Mouse (Mus musculus) erythroid progenitor cell, adult 5-6 weeks (primary cell): Measurements from ENCODE around the gene Ssc4d. TPM values are rescaled to one million over a fixed set of nuclear protein-coding genes. Genes with fewer than 3 reads are reported as not detected.

ENCODE experiments used
- ATAC-seq: replicated peaks from 2 replicates; pipeline ENCODE4 v1.8.0; 2016; ENCODE audit warnings: moderate number of reproducible peaks, mild to moderate bottlenecking, moderate TSS enrichment, inconsistent platforms; ENCODE audit not compliant: poor library complexity, low FRiP score, severe bottlenecking
- total RNA-seq, 2 experiments: library from RNA; stranded (forward) in 1 of 2; stranded (reverse) in 1 of 2; fragments of 150-400 nt in 1 of 2; fragments of 186-747, 209-891 nt in 1 of 2; gene quantifications; 2 replicates each; pipeline versions ENCODE4 v1.2.3 to v1.2.4; 2015 to 2017; ENCODE audit warnings: low replicate concordance in 2 of 2

Ssc4d gene
- not detected in 2 replicates for total RNA-seq (2015; ENCODE audit: low replicate concordance)
- not detected in 2 replicates for total RNA-seq (2017; ENCODE audit: low replicate concordance)

DNA sequence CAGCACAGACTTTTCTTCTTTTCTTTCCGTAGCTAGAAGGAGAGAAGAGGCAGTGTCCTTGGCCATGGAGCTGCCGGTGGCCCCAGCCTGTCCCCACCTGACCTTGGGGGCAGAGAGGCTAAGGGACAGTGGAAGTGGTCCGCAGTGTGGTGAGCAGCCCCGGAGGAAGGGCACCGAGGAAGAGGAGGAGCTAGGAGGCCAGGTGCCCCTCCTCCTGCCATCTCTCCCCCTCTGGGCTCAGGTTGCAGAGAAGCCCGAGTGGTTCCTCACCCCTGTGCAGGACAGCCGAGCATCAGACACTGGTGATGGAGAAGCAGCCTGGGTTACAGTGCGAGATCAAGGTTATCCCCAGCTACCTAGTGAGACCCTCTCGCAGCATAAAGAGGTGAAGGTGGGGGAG lies at the start of gene Ssc4d:
Ssc4d (minus strand) TSS at position 167 of the 400 bp plus-strand sequence.
- ATAC-seq = no peak

DNA sequence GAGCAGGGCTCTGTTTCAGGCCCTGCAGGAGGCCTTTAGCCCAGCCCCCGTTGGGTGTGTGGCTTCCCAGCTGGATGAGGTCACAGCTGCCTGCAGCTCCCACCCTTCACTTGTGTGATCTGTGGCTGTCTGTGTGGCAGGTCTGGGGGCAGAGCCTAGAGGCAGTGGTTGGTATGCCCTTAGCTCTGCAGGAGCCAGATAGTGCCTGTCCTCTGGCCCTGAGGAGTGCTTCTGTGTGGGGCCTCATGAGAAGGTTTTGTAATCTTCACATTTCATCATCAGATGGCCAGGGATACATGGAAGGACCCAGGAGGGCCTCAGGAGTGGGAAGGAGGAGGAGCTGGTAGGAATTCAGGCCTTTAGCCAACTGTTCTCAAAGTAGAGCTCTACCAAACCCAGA lies 45.6 kb upstream of the Ssc4d start:
- no peak for ATAC-seq

DNA sequence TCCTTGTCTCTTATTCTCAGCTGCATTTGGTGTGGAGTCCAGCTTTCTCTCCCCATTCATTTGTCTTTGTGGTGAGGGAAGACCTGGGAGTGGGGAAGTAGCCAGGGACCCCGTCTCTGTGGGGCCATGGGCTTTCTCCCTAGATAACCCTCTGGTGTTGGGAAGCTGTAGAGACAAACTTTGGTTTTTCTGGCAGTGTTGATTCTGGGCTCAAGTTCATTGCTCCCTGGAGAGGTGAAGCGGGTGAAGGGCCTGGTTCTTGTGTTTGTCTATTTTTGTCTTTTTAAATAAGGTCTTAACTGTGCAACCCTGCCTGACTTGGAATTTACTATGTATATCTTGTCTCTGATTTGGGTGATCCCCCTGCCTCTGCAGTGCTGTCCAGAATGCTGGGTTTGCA lies 44.4 kb upstream of the Ssc4d start:
- ATAC-seq = no peak

DNA sequence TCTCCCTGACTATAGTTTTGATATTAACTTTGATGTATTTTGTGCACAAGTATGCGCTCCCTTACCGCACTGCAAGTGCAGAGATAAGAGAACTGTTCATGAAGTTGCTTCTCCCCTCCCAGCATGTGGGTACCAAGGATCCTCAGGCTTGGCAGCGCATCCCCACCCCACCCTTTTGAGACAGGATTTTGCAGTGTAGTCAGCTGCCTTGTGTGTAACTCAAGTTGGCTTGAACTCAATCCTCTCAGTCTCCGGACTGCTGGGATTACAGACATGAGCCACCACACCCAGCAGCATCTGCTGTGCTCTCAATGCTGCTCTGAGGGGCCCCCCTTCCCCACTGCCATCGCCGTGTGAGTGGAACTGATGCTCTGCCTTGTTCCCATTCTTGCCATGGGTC lies 42.9 kb upstream of the Ssc4d start:
- ATAC-seq = no peak

DNA sequence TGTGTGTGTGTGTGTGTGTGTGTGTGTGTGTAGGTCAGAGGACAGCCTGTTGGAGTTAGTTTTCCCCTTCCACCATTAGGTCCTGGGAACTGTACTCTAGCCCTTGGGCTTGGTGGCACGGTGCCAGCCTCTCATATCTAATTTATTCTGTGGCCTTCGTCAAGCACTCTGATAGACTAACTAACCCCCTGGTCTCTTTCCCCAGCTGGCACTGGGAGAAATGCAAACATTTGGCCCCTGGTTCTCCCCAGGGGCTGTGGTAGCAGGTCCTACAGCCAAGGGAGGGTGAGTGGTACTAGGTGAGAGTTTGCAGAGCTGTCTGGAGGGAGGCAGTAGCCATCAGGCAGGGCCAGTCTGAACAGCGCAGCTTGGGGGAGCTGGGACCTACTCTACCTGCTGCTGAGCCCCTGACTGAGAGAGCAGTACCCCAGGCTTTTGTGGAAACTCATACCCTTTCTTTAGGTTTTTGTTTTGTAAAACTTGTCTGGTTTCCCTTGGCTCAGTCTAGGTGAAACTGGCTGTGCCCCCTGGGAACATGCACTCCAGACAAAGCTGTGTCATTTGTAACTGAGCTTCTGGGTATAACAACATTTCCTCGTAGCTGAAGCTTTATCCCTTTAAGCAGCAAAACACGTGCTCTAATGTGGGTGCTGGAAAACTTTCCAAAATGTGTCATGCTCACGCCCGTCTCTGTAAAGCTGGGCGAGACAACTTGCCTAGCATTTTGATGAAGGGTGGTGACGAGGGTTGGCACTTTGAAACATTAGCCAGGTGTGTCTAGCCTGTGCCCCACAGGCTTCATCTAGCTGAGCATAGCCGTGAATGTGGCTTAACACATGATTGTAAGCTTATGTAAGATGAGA lies 41.9 kb upstream of the Ssc4d start:
- ATAC-seq = no peak

DNA sequence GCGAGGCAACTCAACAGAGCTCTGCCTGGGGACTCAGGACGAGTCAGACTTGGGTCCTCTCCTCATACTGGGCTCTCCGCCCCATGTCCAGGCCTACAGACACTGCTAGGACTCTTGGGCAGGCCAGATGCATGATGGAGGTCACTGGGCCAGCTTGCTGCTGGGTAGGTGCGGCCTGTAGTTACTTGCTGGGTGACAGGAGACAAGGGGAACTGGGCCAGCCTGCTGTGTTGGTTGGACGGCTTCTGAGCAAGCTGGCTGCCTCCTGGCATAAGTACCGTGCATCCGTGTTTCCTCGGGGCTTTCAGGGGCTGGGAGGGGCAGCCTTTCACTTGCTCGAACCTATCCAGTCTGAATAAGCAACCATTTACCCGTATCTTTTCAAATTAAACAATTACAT lies 41.3 kb upstream of the Ssc4d start:
- ATAC-seq = no peak

DNA sequence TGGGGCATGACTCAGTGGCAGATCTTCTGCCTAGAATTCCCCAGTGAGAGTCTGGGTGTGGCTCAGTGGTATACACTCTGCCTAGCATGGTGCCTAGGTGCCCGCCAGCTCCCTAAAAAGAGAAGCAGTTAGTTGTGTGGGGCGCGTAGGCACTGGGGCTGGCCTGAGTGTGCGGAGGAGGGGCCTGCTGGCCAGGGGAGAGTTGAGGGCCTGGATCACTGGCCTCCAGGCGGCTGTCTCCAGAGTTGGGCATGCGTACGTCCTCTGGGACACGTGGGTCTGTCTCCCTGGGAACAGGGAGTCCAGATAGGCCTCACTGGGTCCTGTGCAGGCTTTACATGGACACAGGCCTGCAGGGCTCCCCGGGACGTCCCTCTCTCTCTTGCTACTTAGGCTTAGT lies 40.5 kb upstream of the Ssc4d start:
- no peak for ATAC-seq

DNA sequence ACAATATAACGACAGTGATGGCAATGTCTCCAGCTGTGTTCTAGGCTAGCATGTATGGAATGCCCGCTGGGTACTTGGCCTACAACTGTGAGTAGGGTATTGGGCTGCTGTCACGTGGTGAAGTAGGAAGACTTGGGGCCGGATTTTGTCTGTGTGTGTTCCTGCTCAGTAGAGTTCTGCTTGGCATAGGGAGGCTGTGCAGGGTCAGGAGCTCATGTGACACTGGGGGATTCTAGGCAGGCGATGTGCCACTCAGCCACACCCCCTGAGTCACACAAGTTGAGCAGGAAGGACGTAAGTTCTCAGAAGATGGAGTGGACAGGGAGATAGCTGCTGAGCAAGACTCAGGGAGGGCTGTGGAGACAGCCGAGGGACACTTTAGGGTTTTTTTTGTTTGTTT lies 33.4 kb upstream of the Ssc4d start:
- no peak for ATAC-seq

DNA sequence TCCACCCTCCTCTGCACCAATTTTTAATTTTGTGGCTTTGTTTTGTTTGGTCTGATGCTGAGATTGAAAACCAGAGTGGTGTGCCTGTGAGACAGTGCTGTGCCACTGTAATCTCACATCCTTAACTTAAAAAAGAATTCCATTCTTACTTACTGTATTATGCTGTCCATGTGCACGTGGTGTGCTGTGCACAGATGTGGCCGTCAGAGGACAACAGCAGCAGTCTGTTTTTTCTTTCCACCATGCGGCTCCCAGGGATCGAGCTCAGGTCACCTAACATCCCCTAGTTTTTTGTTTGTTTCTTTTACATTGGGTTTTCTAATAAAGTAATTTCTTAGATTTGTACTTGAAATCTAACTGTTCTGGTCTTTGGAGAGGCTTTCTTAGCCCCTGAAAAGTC lies 30.2 kb upstream of the Ssc4d start:
- ATAC-seq = no peak

DNA sequence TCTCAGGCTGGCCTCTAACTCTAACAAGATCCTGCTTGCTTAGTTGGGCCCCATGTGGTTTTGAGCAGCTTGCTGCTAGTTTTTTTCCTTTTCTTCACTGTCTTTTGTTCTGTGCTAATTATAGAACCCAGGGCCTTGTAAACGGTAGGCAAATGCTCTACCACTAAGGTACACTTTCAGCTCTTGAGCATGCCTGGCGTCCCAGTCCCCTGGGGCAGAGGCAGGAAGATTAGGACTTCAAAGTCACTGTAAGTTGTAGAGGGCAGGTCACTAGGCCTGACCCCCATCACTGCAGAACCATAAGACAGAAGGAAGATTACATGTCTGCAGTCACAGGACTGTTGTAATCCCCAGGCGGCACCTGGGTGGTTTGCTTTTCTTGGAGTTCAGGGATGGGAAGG lies 28.4 kb upstream of the Ssc4d start:
- no peak for ATAC-seq

DNA sequence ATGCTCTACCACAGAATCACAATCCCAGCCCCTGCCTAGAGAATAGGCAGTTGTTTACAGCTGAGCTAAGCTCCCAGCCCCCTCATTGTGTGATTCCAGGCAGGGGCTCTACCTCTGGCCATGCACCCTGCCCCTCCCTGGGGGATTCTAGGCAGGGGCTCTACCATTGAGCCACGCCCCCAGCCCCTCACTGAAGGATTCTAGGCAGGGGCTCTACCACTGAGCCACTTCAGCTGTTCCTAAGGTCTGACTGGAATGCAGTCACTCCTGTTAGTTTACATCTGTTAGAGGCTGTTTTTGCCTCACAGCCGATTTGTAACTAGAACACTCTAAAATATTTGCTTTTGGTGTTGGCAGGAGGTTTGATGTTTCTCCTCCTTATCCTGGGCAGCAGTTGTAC lies 28.0 kb upstream of the Ssc4d start:
- ATAC-seq = no peak

DNA sequence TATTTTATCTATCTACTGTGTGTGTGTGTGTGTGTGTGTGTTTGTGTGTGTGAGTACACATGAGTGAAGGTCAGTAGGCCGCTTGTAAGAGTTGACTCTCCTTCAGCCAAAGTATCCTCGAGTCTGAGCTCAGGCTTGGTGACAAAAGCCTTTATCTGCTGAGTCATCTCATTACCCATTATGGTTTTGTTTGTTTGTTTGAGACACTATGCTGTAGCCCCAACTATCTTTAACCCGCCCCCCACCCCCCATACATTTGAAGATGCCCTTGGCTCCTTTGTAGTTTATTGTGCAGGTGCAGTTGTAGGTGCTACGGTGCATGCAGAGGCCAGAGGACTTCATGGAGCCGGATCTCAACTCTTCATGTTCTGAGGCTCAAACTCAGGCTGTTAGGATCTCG lies 26.9 kb upstream of the Ssc4d start:
- no peak for ATAC-seq

DNA sequence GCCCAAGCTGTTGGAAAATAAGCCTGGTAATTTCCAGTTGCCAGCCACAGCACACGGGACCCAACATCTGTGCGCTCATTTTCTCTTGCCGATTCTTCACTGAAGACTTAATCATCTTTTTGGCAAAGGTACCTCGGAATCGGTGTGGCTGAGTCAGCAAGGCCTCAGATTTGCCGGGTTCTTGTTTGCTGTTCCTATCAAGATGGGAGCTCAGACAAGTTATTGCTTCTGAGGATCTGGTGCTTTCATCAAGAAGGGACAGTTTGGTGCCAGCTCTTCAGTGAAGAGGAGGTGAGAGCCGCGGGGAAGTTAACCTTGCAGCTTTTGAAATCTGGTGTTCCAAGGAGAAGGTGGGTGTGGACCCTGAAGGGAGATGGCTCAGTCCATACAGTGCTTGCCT lies 21.8 kb upstream of the Ssc4d start:
- no peak for ATAC-seq

DNA sequence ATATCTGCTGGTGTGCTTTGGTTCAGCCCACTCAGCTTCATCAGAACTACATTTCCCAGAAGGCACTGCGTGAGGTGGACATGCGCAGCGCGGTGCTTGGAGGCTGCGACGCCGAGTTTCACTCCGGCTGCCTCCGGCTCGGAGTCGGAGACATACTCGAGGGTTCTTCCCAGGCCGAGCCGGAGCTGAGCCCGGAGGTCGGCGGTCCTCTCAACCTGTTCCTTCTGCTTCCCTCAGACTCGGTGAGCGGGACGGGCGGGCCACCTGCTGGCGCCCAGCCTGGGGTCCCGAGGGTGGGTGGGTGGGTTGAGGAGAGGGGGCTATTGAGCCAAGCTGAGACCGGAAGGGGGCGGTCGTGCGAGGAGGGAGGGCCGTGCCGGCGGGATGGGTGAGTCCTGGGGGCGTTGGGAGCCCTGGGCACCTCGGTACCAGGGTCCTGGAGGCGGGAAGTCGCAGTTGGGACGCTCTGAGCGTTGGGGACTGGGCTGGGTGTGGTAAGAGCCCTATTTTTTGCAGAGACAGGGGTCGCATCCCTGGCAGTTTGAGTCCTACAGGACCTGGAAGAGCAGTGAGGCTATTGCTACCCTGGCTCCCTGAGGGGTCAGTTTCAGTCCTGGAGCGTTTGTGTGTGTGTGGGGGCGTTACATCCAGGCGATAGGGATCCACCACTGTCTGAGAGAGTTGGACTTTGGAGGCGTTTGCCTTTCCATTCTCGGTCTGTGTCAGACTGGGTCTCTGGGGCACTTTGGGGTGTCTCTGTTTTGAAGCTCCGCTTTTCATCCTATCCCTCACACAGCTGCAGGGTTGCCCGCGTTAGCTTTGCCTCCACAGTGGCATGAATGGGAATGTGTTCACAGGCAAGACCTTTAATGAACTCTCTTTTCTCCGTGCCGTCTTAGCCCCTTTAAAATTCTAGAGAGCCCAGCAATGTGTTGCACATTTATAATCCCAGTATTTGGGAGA lies 20.7 kb upstream of the Ssc4d start, which contains the start of gene Dtx2:
Dtx2 (plus strand) TSS at position 76 of the 963 bp plus-strand sequence.
- peak; percentile 97 for ATAC-seq

DNA sequence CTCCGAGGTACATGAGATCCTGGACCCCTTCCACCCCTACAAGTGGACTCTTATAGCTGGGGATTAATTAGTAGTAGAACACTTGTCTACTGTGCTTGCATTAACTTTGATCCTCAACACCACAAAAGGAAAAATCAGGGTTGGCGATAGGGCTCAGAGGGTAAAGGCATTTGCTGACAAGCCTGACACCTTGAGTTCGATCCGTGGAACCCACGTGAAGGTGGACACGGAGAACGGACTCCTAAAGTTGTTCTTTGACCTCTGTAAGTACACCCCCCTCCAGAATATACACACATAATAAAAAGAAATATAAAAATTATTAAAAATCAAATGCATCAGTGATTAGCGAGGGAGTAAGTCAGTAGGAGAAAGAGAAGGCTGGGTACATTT lies 20.0 kb upstream of the Ssc4d start:
- no peak for ATAC-seq

DNA sequence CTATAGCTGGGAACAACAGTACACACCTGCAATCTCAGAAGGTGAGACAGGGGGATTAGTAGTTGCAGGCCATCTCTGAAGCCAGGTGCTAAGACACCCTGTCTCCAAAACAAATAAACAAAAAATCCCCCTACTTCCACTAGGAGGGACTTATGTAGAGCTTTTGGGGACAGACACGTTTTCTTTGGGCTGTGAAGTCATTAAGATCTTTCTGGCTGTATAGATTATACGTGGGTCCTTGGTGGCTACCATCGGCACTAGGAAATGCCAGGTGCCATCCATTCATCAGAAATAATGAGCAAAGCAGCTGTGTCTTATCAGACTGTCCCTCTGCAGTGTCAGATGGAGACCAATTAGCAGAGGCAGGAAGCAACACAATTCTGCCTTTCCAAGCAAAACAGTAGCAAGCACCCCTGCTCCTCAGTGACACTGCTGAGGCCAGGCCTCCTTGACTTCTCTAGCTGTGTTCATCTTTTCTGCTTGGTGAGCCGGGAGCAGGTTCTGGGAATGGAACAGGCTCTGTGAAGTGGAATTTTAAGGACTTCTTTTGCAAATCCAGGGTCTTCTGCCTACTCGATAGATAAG lies 19.1 kb upstream of the Ssc4d start:
- ATAC-seq = no peak

DNA sequence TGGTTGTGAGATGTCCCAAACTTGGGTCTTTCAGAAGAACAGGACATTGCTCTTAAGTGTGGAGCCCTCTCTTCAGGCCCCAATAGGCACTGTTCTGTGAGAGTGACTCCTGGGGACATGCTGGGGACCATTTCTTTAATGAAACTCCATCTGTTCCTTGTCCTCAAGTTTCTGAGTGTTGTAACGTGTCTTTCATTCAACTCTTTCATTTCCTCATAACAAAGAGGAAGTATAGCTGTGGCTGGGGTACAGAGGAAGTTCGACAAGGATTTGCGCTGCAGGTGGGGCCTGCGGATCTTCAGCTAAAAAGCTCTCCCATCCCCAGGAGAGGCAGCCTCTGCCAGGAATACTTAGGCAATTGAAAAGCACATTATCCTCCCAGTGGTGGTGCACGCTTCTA lies 16.3 kb upstream of the Ssc4d start:
- no peak for ATAC-seq

DNA sequence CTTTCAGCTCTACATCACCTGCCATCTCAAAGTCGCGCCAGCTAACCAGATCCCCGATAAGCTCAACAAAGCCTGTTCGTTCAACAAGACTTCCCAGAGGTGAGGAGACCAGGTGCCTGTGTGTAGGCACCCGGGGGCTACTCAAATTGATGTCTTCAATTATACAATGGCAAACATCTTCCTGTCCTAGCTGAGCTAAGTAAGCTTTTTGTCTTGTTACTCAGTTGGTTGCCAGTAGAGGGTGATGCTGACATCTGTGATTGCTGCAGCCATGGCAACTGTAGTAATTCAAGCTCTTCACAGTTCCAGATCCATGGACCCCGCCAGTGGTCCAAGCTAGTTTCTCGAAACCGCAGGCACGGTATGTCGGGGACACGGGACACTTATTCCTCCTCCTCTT lies 12.9 kb upstream of the Ssc4d start:
- ATAC-seq = no peak

DNA sequence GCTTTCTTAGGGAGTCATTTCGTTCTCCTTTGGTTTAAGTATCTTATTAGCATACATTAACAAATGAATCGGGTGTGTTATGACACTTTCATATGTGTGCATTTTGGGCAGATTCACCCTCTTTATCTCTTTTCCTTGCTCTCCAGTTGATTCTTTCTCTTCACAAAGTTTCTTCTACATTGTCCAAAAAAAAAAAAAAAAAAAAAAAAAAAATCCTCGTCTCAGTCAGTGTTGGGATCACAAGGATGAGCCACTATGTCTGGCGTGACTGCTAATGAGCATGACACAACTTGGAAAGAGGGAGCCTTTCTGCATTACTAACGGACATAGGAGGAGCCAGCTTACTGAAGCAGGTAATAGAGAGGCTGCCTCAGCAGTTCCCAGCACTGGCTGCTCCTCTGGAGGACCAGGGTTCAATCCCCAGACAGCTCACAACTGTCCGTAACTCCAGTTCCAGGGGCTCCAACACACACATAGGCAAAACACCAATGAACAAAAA lies 10.3 kb upstream of the Ssc4d start:
- ATAC-seq = no peak

DNA sequence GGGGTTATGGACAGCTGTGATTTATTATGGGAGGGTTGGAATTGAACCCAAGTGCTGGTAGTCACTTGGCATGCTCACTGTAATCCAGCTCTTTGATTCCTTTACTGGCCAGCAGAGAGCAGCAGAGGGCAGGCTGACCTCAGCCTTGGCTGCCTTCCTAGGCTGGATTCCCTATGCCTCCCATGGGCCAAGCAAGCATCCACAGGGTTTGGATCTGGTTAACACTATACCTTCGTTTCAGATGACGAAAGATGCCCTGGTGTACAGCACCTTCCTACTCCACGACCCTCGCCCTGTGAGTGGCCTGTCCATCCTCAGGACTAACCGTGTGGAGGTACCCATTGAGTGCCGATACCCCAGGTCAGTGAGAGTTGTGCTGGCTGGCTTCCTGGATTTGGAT lies 8.1 kb upstream of the Ssc4d start:
- peak; percentile 85 for ATAC-seq
